23 mouse cellular contexts compared by ENCODE assay signal in genomic region chr7:66797345-66797744, GRCm38 (mm10). TPM values are rescaled to one million over a fixed set of nuclear protein-coding genes. Genes with fewer than 3 reads are reported as not detected.
DNase-seq lines count a peak whose midpoint lies in the region; ATAC-seq and TF ChIP-seq lines count a peak whose summit lies in the region.
"Had no signal": no experiment of that assay in that cellular context is flagged by ENCODE, and none has a peak within 500 bp of the region (broad histone marks: within the 10 kb centered on the region; RNA-seq: fewer than 3 reads in every experiment).

No protein-coding gene starts in this region.

- H3ac ChIP-seq in C2C12 (ENCODE audit: control insufficient read depth, insufficient read length, low read depth) (no peak overlapping the region), myocyte (ENCODE audit: control insufficient read depth, insufficient read length) (no peak overlapping the region)

- no peaks in the 10 kb centered on the region for H3K79me3 ChIP-seq in C2C12 (ENCODE audit: low read depth)

- H3K4me1 ChIP-seq in heart, embryonic 13.5 days = peaks cover 24% of the 10 kb centered on the region

- H3K27ac ChIP-seq in heart, embryonic 13.5 days (replicated peaks) = 0 out of 2 replicates have a peak overlapping the region, but pooled peaks have one; percentile 24

- H3K4me3 ChIP-seq in heart, embryonic 13.5 days = no peak overlapping the region
- H3K4me3 ChIP-seq in C2C12 (ENCODE audit: insufficient read depth, poor library complexity, severe bottlenecking) (no peak overlapping the region), myocyte (no peak overlapping the region)

- H3K9ac ChIP-seq in heart, embryonic 13.5 days = no peak overlapping the region

- no peaks in the 10 kb centered on the region for H3K9me3 ChIP-seq in heart, embryonic 13.5 days
- H3K9me3 ChIP-seq: G1E had no signal

- intact Hi-C loops in heart, postnatal 10 days (cut with DNase I) = no loop called here

- no peaks in the 10 kb centered on the region for H3K79me2 ChIP-seq in C2C12 (ENCODE audit: control insufficient read depth, insufficient read depth)
- H3K79me2 ChIP-seq in myocyte (ENCODE audit: control insufficient read depth, insufficient read depth) = no peaks in the 10 kb centered on the region

- WGBS in heart, embryonic 13.5 days = 74% methylated on average over 1 of the region's 1 CpGs

- DNase-seq in heart, postnatal 10 days = no peak
- DNase-seq in urinary bladder, adult 2 months (ENCODE audit: low spot score) = no peak
- DNase-seq: adrenal gland, adult 2 months; adrenal gland, adult 8-10 months; adrenal gland, postnatal 10 days; adrenal gland, postnatal 14 days; adrenal gland, postnatal 25 days; adrenal gland, postnatal 36 days; B cell, adult 2 months; cerebellum, adult 11 months; cerebellum, adult 11-12 months; cerebellum, adult 18-20 months; cerebellum, adult 2 months had no signal

- H3K36me3 ChIP-seq in heart, embryonic 13.5 days = no peaks in the 10 kb centered on the region
- H3K36me3 ChIP-seq in C2C12 (ENCODE audit: control insufficient read depth, insufficient read depth) (no peaks in the 10 kb centered on the region), myocyte (ENCODE audit: control insufficient read depth, insufficient read depth) (no peaks in the 10 kb centered on the region)
- H3K36me3 ChIP-seq: G1E had no signal

- ATAC-seq in heart, embryonic 13.5 days (ENCODE audit: extremely low read depth, insufficient number of reproducible peaks, low FRiP score, low TSS enrichment) = no peak
- ATAC-seq in erythroblast, adult 5-6 weeks (replicated peaks; ENCODE audit: low FRiP score, poor library complexity, severe bottlenecking) = no peak
- ATAC-seq: activated CD4-positive, CD25-positive, alpha-beta regulatory T cell, adult 4 months; CD4-positive, CD25-positive, alpha-beta regulatory T cell, adult 4 months; Patski had no signal

- no peak overlapping the region for H3K4me2 ChIP-seq in heart, embryonic 13.5 days
- H3K4me2 ChIP-seq in myocyte (ENCODE audit: low read depth) = no peak overlapping the region

- H3K27me3 ChIP-seq in heart, embryonic 13.5 days (replicated peaks) = no peaks in the 10 kb centered on the region
- H3K27me3 ChIP-seq in C2C12 (ENCODE audit: control insufficient read depth, insufficient read depth, insufficient read length) (no peaks in the 10 kb centered on the region), myocyte (ENCODE audit: control insufficient read depth, insufficient read depth, insufficient read length) (no peaks in the 10 kb centered on the region)
- H3K27me3 ChIP-seq: Patski had no signal

- no peak for TF ChIP-seq POLR2A in myocyte (IDR thresholded peaks at IDR 0.05; ENCODE audit: insufficient read length, low read depth)

- TF ChIP-seq CTCF in C2C12 (IDR thresholded peaks at IDR 0.05; ENCODE audit: control insufficient read depth, insufficient read depth, insufficient read length) = no peak

TF ChIP-seq in C2C12, 6 proteins besides CTCF, POLR2A, EP300 and RAD21:
- no peak for TF ChIP-seq USF1 (IDR thresholded peaks at IDR 0.05; ENCODE audit: low read depth)
- TF ChIP-seq MYOD1 (IDR thresholded peaks at IDR 0.05; ENCODE audit: control insufficient read depth, insufficient read length, low read depth) = peak; percentile 48

TF ChIP-seq in myocyte, 11 proteins besides CTCF, POLR2A, EP300 and RAD21:
- peak in 2 of 3 experiments; percentile 67 to 70 for TF ChIP-seq MYOD1 (IDR thresholded peaks at IDR 0.05; ENCODE audit: control insufficient read depth in 1 of 3, insufficient read length in 2 of 3, low read depth in 2 of 3)
- no peak for TF ChIP-seq SRF (IDR thresholded peaks at IDR 0.05; ENCODE audit: control insufficient read depth, insufficient read length, low read depth)
- TF ChIP-seq REST (IDR thresholded peaks at IDR 0.05; ENCODE audit: insufficient read depth, insufficient read length) = no peak
- no peak for TF ChIP-seq TCF3 (IDR thresholded peaks at IDR 0.05; ENCODE audit: insufficient read length, low read depth)
- TF ChIP-seq POLR2AphosphoS2 (IDR thresholded peaks at IDR 0.05; ENCODE audit: insufficient read length, low read depth) = no peak
- TF ChIP-seq TCF12 (IDR thresholded peaks at IDR 0.05; ENCODE audit: insufficient read depth, poor library complexity, severe bottlenecking) = no peak
- TF ChIP-seq USF1 (IDR thresholded peaks at IDR 0.05; ENCODE audit: low read depth) = no peak

RNA-seq across cellular contexts. Expression of gene Adamts17, which starts 42.2 kb away (rescaled TPM):
- polyA plus RNA-seq in heart, embryonic 13.5 days (2015; fragmentation: Nextera tagmentation; extraction: Ambion mirVana) = 5.2 and 5.6 TPM in 2 replicates
- 10 to 100 TPM; 15.9 to 18.4 TPM for total RNA-seq in heart, postnatal 10 days (2021)
- polyA plus RNA-seq in C2C12 (2012; fragmentation: generic; extraction: Trizol) (0.04 TPM), myocyte (2012; fragmentation: generic; extraction: Trizol) (1.8 TPM)
- 2.1 and 3.7 TPM in 2 replicates for polyA plus RNA-seq in urinary bladder, adult 2 months (2012; rRNA removed)
- not detected in 2 replicates for total RNA-seq in erythroblast, adult 5-6 weeks (2015; ENCODE audit: low replicate concordance)
- not detected in 2 replicates for total RNA-seq in erythroblast, adult 5-6 weeks (2017; ENCODE audit: low replicate concordance)
- total RNA-seq: CH12.LX had no signal
- polyA plus RNA-seq: G1E had no signal

RNA-seq across cellular contexts. Expression of gene Cers3, which starts 54.0 kb away (rescaled TPM):
- polyA plus RNA-seq in heart, embryonic 13.5 days (2015; fragmentation: Nextera tagmentation; extraction: Ambion mirVana) = 0.39 and 0.45 TPM in 2 replicates
- total RNA-seq in heart, postnatal 10 days (2021) = under 1 TPM; 0.14 to 0.35 TPM
- polyA plus RNA-seq in C2C12 (2012; fragmentation: generic; extraction: Trizol) (0.13 TPM), myocyte (2012; fragmentation: generic; extraction: Trizol) (0.14 TPM)
- polyA plus RNA-seq in urinary bladder, adult 2 months (2012; rRNA removed) = 39.6 and 50.1 TPM in 2 replicates
- total RNA-seq in erythroblast, adult 5-6 weeks (2015; ENCODE audit: low replicate concordance) = not detected in 2 replicates
- total RNA-seq in erythroblast, adult 5-6 weeks (2017; ENCODE audit: low replicate concordance) = not detected in 2 replicates
- total RNA-seq: MEL had no signal
- polyA plus RNA-seq: activated CD4-positive, CD25-positive, alpha-beta regulatory T cell, adult 4 months; CD4-positive, CD25-positive, alpha-beta regulatory T cell, adult 4 months had no signal

Comparison
In these comparisons a context has a peak if more than half of its experiments do, and no peak if none do; other contexts are left out.
1. RNA of gene Cers3, which starts 54.0 kb away (polyA plus RNA-seq): 39.6 to 50.1 TPM in urinary bladder, adult 2 months; 0.39 to 0.45 TPM in heart, embryonic 13.5 days, 0.14 TPM in myocyte (single experiment) and 0.13 TPM in C2C12 (single experiment); every median in the first group is over 10 times any median in the second.